Mouse (Mus musculus) olfactory bulb, adult 2 months (tissue): ENCODE data around the gene Nwd1.

Source experiments
- CTCF ChIP-seq: fragments of 200-500 bp; IDR thresholded peaks from 2 replicates; pipeline ENCODE4 v1.5.1; 2012; ENCODE audit warnings: low read depth, mild to moderate bottlenecking, low read length, moderate library complexity; ENCODE audit not compliant: insufficient read depth
- POLR2A ChIP-seq: fragments of 200-500 bp; IDR thresholded peaks from 2 replicates; pipeline ENCODE4 v1.6.1; 2012; ENCODE audit warnings: mild to moderate bottlenecking, low read depth, low read length, moderate library complexity; ENCODE audit not compliant: insufficient read depth

GRCm38 (mm10) chr8:72676436-72676835 lies 29.9 kb downstream of the Nwd1 start:
- TF ChIP-seq CTCF = no peak
- no peak for TF ChIP-seq POLR2A
